Mouse (Mus musculus) spleen, adult 2 months (tissue): ENCODE results near the gene Tmem247.

Source experiments
- CTCF ChIP-seq: fragments of 200-500 bp; IDR thresholded peaks from 2 replicates; pipeline ENCODE4 v1.5.1; 2011; ENCODE audit warnings: mild to moderate bottlenecking, inconsistent platforms; ENCODE audit not compliant: insufficient read depth, insufficient read length, insufficient replicate concordance; ENCODE audit errors: extremely low read depth
- POLR2A ChIP-seq: fragments of 200-500 bp; IDR thresholded peaks from 2 replicates; pipeline ENCODE4 v1.6.1; 2011; ENCODE audit warnings: low read depth, low read length, inconsistent platforms

- TF ChIP-seq CTCF, result no peak
- TF ChIP-seq POLR2A, result no peak
These were observed 49.9 kb downstream of the Tmem247 start for GRCm38 (mm10) chr17:86967048-86967447.
